Mouse (Mus musculus): ENCODE data around the gene Mug2.
"Not testable (repeated sequence)": the region's sequence is repeated elsewhere in the genome, so short reads cannot be mapped to it uniquely, and the experiment has no call there.

The Mug2 gene

GRCm38 (mm10) chr6:122006461-122006860 lies at the start of gene Mug2:
Gene Mug2, plus strand, starts transcription at chr6:122006761.
- in situ Hi-C loops (cut with MboI, MseI) = not testable (repeated sequence)

GRCm38 (mm10) chr6:121957803-121958349 lies 48.7 kb upstream of the Mug2 start:
- in situ Hi-C loops (cut with MboI, MseI) = not testable (repeated sequence)

- in situ Hi-C loops (cut with MboI, MseI) = no loop called here
Measured at GRCm38 (mm10) chr6:121975701-121976100, 30.9 kb upstream of the Mug2 start.

- in situ Hi-C loops (cut with MboI, MseI) = no loop called here
Measured at GRCm38 (mm10) chr6:122100904-122101303, 94.3 kb downstream of the Mug2 start.

- in situ Hi-C loops (cut with MboI, MseI) = no loop called here
Measured at GRCm38 (mm10) chr6:122101671-122102070, 95.1 kb downstream of the Mug2 start.

- in situ Hi-C loops (cut with MboI, MseI) = no loop called here
Measured at GRCm38 (mm10) chr6:122116963-122117362, 110.4 kb downstream of the Mug2 start.

- in situ Hi-C loops (cut with MboI, MseI) = no loop called here
Measured at GRCm38 (mm10) chr6:122129521-122129920, 123.0 kb downstream of the Mug2 start.
